Mouse (Mus musculus) embryo, embryonic 11.5 days (tissue): ENCODE results near the gene Agpat3.
"Not testable (repeated sequence)": the region's sequence is repeated elsewhere in the genome, so short reads cannot be mapped to it uniquely, and the experiment has no call there.

Experiments
- DNase-seq: peaks from one replicate; pipeline ENCODE4 v3.0.0-alpha.2; 2012; ENCODE audit warnings: low read depth, low spot score

Agpat3 gene

GRCm38 (mm10) chr10:78361951-78362350 lies 9.7 kb upstream of the Agpat3 start:
- DNase-seq = no peak

GRCm38 (mm10) chr10:78360290-78360711 lies 8.0 kb upstream of the Agpat3 start:
- DNase-seq = no peak

- DNase-seq = not testable (repeated sequence)
Measured at GRCm38 (mm10) chr10:78358999-78359398, 6.7 kb upstream of the Agpat3 start.

- no peak for DNase-seq
Measured at GRCm38 (mm10) chr10:78358266-78358665, 6.0 kb upstream of the Agpat3 start.

- no peak for DNase-seq
Measured at GRCm38 (mm10) chr10:78357742-78358141, 5.5 kb upstream of the Agpat3 start.

GRCm38 (mm10) chr10:78355931-78356593 lies 3.8 kb upstream of the Agpat3 start:
- DNase-seq = no peak

GRCm38 (mm10) chr10:78353196-78353595 lies 907 bp upstream of the Agpat3 start:
- DNase-seq = no peak

GRCm38 (mm10) chr10:78352666-78353030 lies 359 bp upstream of the Agpat3 start:
- DNase-seq = no peak

- DNase-seq = no peak
Measured at GRCm38 (mm10) chr10:78351564-78351886, 764 bp downstream of the Agpat3 start.

GRCm38 (mm10) chr10:78350796-78351556 lies 1.3 kb downstream of the Agpat3 start:
- no peak for DNase-seq

- no peak for DNase-seq
Measured at GRCm38 (mm10) chr10:78349464-78350165, 2.7 kb downstream of the Agpat3 start.

GRCm38 (mm10) chr10:78348211-78348610 lies 4.1 kb downstream of the Agpat3 start:
- no peak for DNase-seq

GRCm38 (mm10) chr10:78347486-78347885 lies 4.8 kb downstream of the Agpat3 start:
- DNase-seq = no peak

- DNase-seq = no peak
Measured at GRCm38 (mm10) chr10:78345466-78345865, 6.8 kb downstream of the Agpat3 start.

GRCm38 (mm10) chr10:78342091-78342490 lies 10.2 kb downstream of the Agpat3 start:
- DNase-seq = no peak

- no peak for DNase-seq
Measured at GRCm38 (mm10) chr10:78338180-78338579, 14.1 kb downstream of the Agpat3 start.

- DNase-seq = no peak
Measured at GRCm38 (mm10) chr10:78334923-78335561, 17.2 kb downstream of the Agpat3 start.

GRCm38 (mm10) chr10:78331577-78331976 lies 20.7 kb downstream of the Agpat3 start:
- DNase-seq = no peak

GRCm38 (mm10) chr10:78329305-78329704 lies 23.0 kb downstream of the Agpat3 start:
- DNase-seq = no peak

- no peak for DNase-seq
Measured at GRCm38 (mm10) chr10:78328011-78328575, 24.2 kb downstream of the Agpat3 start.

- no peak for DNase-seq
Measured at GRCm38 (mm10) chr10:78325916-78326647, 26.2 kb downstream of the Agpat3 start.
